Mouse (Mus musculus) monocyte, adult 5-6 weeks (primary cell): ENCODE results near the gene March8. TPM values are rescaled to one million over a fixed set of nuclear protein-coding genes. Genes with fewer than 3 reads are reported as not detected.

Experiments used
- ATAC-seq: fragments of 153-309, 156-312 bp; replicated peaks from 2 replicates; pipeline ENCODE4 v1.8.0; 2017; ENCODE audit warnings: mild to moderate bottlenecking; ENCODE audit not compliant: low TSS enrichment, insufficient number of reproducible peaks, severe bottlenecking, poor library complexity, low FRiP score
- total RNA-seq: library from RNA; stranded (forward); fragments of 200-1000, 200-491, 200-594 nt; gene quantifications from 3 replicates; pipeline ENCODE4 v1.2.3, GENCODE M21; 2017

March8 gene
- total RNA-seq, 1 experiment from 2014 or later: 13.8 TPM

- ATAC-seq: no peak
These were observed 32.0 kb downstream of the March8 start for GRCm38 (mm10) chr6:116369811-116370210.

- ATAC-seq: no peak
These were observed 32.6 kb downstream of the March8 start for GRCm38 (mm10) chr6:116370216-116370976.

GRCm38 (mm10) chr6:116371500-116371899 is 33.7 kb downstream of the March8 start:
- no peak for ATAC-seq

GRCm38 (mm10) chr6:116374136-116374535 is 36.3 kb downstream of the March8 start:
- ATAC-seq: no peak

GRCm38 (mm10) chr6:116374618-116375017 is 36.8 kb downstream of the March8 start:
- ATAC-seq: no peak

GRCm38 (mm10) chr6:116378892-116379291 is 41.1 kb downstream of the March8 start:
- ATAC-seq: no peak

GRCm38 (mm10) chr6:116380157-116380556 is 42.3 kb downstream of the March8 start:
- ATAC-seq: no peak

- no peak for ATAC-seq
These were observed 43.8 kb downstream of the March8 start for GRCm38 (mm10) chr6:116381605-116382004.

- ATAC-seq: no peak
These were observed 45.8 kb downstream of the March8 start for GRCm38 (mm10) chr6:116383582-116383981.

GRCm38 (mm10) chr6:116385194-116386044 is 47.6 kb downstream of the March8 start:
- ATAC-seq: no peak

- no peak for ATAC-seq
These were observed 48.2 kb downstream of the March8 start for GRCm38 (mm10) chr6:116386045-116386415.

- no peak for ATAC-seq
These were observed 48.7 kb downstream of the March8 start for GRCm38 (mm10) chr6:116386506-116386905.

GRCm38 (mm10) chr6:116388068-116388467 is 50.2 kb downstream of the March8 start:
- no peak for ATAC-seq

GRCm38 (mm10) chr6:116389481-116389880 is 51.7 kb downstream of the March8 start:
- no peak for ATAC-seq

- ATAC-seq: no peak
These were observed 57.3 kb downstream of the March8 start for GRCm38 (mm10) chr6:116394916-116395648.

GRCm38 (mm10) chr6:116397621-116398020 is 59.8 kb downstream of the March8 start:
- no peak for ATAC-seq

- no peak for ATAC-seq
These were observed 60.3 kb downstream of the March8 start for GRCm38 (mm10) chr6:116398136-116398535.

- ATAC-seq: no peak
These were observed 64.1 kb downstream of the March8 start for GRCm38 (mm10) chr6:116401746-116402423.

GRCm38 (mm10) chr6:116402426-116402825 is 64.6 kb downstream of the March8 start:
- ATAC-seq: no peak
